Mouse (Mus musculus) limb, embryonic 14.5 days (tissue): Measurements from ENCODE around the gene AW209491. TPM values are rescaled to one million over a fixed set of nuclear protein-coding genes. Genes with fewer than 3 reads are reported as not detected.
A peak's percentile ranks its signal among the peaks of the same experiment; 100 is the strongest.

Source experiments
- ATAC-seq: fragments of 200-750 bp; cut with Nextera tagmentation; 2 replicates; pipeline ENCODE4 v1.8.0; 2017; ENCODE audit warnings: low read depth, moderate number of reproducible peaks, moderate TSS enrichment; ENCODE audit not compliant: low FRiP score
- DNase-seq: peaks from one replicate; pipeline ENCODE4 v3.0.0-alpha.2; 2015; ENCODE audit warnings: low spot score
- H3K27ac ChIP-seq: fragments of 300-500 bp; sonication (generic); replicated peaks from 2 replicates; pipeline ENCODE4 v1.5.1; 2014; ENCODE audit warnings: low read depth, mild to moderate bottlenecking, low read length, moderate library complexity, mixed read lengths
- H3K27me3 ChIP-seq: fragments of 300-500 bp; sonication (generic); 2 replicates; pipeline ENCODE4 v1.6.1; 2014; ENCODE audit warnings: low read length, mixed read lengths; ENCODE audit not compliant: control insufficient read depth, insufficient read depth
- H3K36me3 ChIP-seq: fragments of 300-500 bp; sonication (generic); 2 replicates; pipeline ENCODE4 v1.6.1; 2014; ENCODE audit warnings: mild to moderate bottlenecking, low read length, moderate library complexity, mixed read lengths; ENCODE audit not compliant: control insufficient read depth, insufficient read depth
- H3K4me1 ChIP-seq: fragments of 300-500 bp; sonication (generic); 2 replicates; pipeline ENCODE4 v1.6.1; 2014; ENCODE audit warnings: antibody characterized with exemption, low read length, mixed read lengths; ENCODE audit not compliant: control insufficient read depth, insufficient read depth
- H3K4me2 ChIP-seq: fragments of 300-500 bp; sonication (generic); replicated peaks from 2 replicates; pipeline ENCODE4 v1.6.1; 2014; ENCODE audit warnings: low read depth, mild to moderate bottlenecking, low read length, moderate library complexity; ENCODE audit not compliant: severe bottlenecking
- H3K4me3 ChIP-seq: fragments of 300-500 bp; sonication (generic); replicated peaks from 2 replicates; pipeline ENCODE4 v1.5.1; 2014; ENCODE audit warnings: low read length
- H3K9ac ChIP-seq: fragments of 300-500 bp; sonication (generic); 2 replicates; pipeline ENCODE4 v1.6.1; 2014; ENCODE audit warnings: mild to moderate bottlenecking, low read depth, low read length, moderate library complexity; ENCODE audit not compliant: severe bottlenecking
- H3K9me3 ChIP-seq: fragments of 300-500 bp; sonication (generic); 2 replicates; pipeline ENCODE4 v1.6.1; 2016; ENCODE audit warnings: low read length; ENCODE audit not compliant: control insufficient read depth
- POLR2A ChIP-seq: fragments of 200-500 bp; IDR thresholded peaks from 2 replicates; pipeline ENCODE4 v1.8.0; 2012; ENCODE audit warnings: inconsistent platforms, mild to moderate bottlenecking, moderate library complexity, borderline replicate concordance; ENCODE audit not compliant: insufficient read depth, insufficient read length; ENCODE audit errors: extremely low read depth
- WGBS: fragments of 180-500 bp; shearing (Covaris S2); extraction: QIAGEN DNeasy Blood & Tissue Kit; methylation state at CpG from one replicate; pipeline ENCODE4 v1.1.7; 2014; 5-methylcytosine and 5-hydroxymethylcytosine counted together
- polyA plus RNA-seq, 2 experiments: library from polyadenylated mRNA; depleted of rRNA in 1 of 2; stranded (reverse) in 1 of 2; unstranded in 1 of 2; fragments of >200 nt; fragmentation: Nextera tagmentation in 1 of 2; extraction: Ambion mirVana in 1 of 2; gene quantifications; 2 replicates each; pipeline versions ENCODE4 v1.2.1 to v1.2.3; 2012 to 2014

The AW209491 gene
- polyA plus RNA-seq (2012; rRNA removed) = 8.0 and 9.9 TPM in 2 replicates
- 24.8 and 27.2 TPM in 2 replicates for polyA plus RNA-seq (2014; fragmentation: Nextera tagmentation; extraction: Ambion mirVana)

DNA sequence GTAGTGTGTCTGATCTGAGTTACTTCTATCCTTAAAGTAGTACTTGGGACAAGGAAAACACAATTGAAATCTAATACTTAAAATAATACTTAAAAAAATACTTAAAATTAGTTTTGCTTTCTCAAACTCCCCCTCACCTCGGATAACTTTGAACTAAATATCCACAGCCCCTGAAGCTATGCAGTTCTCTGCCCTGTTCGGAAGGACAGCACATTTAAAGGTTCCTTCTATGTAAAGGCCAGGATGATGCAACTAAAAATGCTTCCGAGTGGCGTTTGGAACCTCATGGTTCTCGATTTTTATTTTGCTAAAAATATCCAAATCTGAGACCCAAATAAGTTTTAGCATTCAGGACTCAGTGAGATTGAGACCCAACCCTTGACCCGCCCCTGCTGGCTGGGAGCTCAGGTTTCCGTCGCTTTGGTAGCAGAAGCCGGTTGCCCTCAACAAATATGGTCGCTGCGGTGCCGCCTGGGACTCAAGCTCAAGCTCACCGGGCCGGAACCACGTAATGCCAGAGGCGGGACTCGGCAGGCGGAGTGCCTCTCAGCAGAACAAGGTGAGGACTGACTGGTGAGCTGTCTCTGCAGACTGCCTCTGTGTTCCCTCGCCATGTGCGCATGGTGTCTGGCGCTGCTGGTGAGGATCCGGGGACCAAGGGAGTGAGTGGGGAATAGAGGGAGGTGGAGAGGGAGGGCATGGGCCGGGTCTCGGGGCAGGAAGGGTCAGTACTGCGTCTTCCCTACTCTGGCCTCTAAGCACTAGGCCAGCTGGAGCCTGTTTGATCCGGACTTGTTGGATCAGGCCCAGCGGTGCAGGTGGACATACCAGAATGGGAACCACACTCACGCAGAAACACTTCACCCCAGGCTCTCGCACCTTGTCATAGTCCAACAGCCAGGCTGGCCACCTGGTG lies at the start of gene AW209491:
AW209491 (plus strand) TSS at position 429 of the 916 bp plus-strand sequence.
- ATAC-seq (peak; percentile 91), DNase-seq (peak; percentile 92)
- Histone ChIP-seq H3K9me3 (no peaks in the 10 kb centered on the region), H3K4me3 (peak within 1 kb of the TSS; percentile 60), H3K27ac (peak within 1 kb of the TSS; percentile 70), H3K36me3 (peaks cover 24% of the 10 kb centered on the region), H3K4me1 (peaks cover 4% of the 10 kb centered on the region; the same call in 1 of the 2 replicates), H3K9ac (peak within 1 kb of the TSS; percentile 69), H3K4me2 (peak within 1 kb of the TSS; percentile 62), H3K27me3 (no peaks in the 10 kb centered on the region)
- 1% methylated on average over 28 of the region's 29 CpGs for WGBS
- peak; percentile 84; the same call in 1 of the 2 replicates for TF ChIP-seq POLR2A

DNA sequence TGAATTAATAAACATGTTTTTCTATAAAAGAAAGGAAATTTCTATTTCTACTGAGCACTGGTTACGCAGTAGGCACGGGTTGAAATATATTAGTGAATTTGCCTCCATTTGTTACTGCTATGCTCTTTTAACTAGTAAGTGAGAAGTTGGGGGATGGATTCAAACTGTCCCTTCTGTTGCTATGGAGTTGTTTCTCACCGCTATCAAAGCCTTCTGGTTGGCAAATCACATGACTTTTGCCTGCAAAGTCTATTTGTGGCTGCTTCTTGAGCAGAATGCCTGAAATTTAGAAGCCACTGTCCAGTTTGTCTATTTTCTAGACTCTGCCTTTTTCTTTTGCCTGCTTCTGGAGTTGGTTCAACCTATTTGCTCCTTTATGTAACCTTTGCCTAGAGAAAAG lies 49.6 kb upstream of the AW209491 start:
- Histone ChIP-seq H3K36me3 (no peaks in the 10 kb centered on the region), H3K4me2 (no peak overlapping the region), H3K9me3 (no peaks in the 10 kb centered on the region), H3K9ac (no peak overlapping the region), H3K27ac (no peak overlapping the region), H3K4me1 (no peaks in the 10 kb centered on the region), H3K4me3 (no peak overlapping the region), H3K27me3 (no peaks in the 10 kb centered on the region)
- TF ChIP-seq POLR2A = no peak
- no peak for DNase-seq
- ATAC-seq = no peak
- 68% methylated on average over 3 of the region's 3 CpGs for WGBS

DNA sequence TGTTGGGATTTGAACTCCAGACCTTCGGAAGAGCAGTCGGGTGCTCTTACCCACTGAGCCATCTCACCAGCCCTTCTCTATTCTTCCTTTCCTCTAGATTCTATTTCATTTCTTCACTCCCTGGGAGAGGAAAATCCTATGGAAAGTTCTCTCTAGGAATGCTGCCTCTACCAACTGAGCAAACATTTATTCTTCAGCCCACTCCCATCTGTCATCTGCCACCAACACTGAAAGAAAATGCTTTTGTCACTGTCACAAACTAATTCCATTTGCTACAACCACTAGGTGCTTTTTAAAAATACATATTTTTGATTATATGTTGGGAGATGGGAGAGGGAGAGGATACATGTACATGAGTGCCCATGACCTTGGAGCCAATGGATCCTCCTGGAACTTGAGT lies 27.2 kb upstream of the AW209491 start:
- no peak overlapping the region for H3K4me2 ChIP-seq
- no peak overlapping the region for H3K27ac ChIP-seq
- H3K27me3 ChIP-seq = no peaks in the 10 kb centered on the region
- WGBS = 93% methylated on average over 2 of the region's 2 CpGs
- H3K4me3 ChIP-seq = no peak overlapping the region
- H3K9me3 ChIP-seq = no peaks in the 10 kb centered on the region
- H3K9ac ChIP-seq = no peak overlapping the region
- H3K4me1 ChIP-seq = no peaks in the 10 kb centered on the region
- no peak for DNase-seq
- ATAC-seq = no peak
- no peak for TF ChIP-seq POLR2A
- H3K36me3 ChIP-seq = no peaks in the 10 kb centered on the region

DNA sequence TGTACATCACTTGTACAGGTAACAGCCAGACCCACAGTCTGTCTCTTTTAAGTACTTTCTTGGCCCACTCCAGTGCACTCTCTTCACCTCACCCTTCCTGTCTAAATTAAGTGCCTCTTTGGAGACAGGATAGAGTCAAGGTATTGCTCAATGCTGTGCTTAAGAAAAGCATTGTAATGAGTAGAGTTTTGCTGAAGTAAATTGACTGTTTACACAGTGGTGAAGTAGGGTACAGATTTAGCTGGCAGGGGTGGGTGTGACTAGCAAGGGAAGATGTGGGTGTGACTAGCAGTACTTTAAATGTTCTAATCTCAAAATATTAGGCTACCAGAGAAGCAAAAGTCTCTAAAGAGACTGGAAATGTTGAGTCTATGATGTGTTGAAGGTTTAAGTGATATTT lies 22.3 kb upstream of the AW209491 start:
- Histone ChIP-seq H3K4me2 (no peak overlapping the region), H3K4me1 (peaks cover 3% of the 10 kb centered on the region; the same call in 1 of the 2 replicates), H3K9me3 (no peaks in the 10 kb centered on the region), H3K9ac (no peak overlapping the region), H3K27ac (no peak overlapping the region), H3K4me3 (no peak overlapping the region), H3K27me3 (no peaks in the 10 kb centered on the region), H3K36me3 (peaks cover 15% of the 10 kb centered on the region)
- ATAC-seq (no peak), DNase-seq (no peak)
- no peak for TF ChIP-seq POLR2A

DNA sequence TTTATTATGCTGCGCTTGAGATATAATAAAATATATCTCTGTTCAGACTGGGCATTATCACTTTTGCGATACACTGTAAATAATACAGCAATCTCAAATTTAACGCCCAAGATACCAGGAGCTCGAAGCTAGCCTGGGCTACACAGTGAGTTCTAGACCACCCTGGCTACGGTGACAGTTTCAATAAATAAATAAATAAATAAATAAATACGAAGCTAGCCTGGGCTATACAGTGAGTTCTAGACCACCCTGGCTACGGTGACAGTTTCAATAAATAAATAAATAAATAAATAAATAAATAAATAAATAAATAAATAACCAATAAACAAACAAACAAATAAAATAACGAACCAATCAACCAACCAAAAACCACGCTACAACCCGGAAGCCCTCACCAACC lies 17.5 kb upstream of the AW209491 start:
- DNase-seq = no peak
- Histone ChIP-seq H3K4me3 (peak overlapping the region; percentile 76), H3K27me3 (no peaks in the 10 kb centered on the region), H3K36me3 (peaks cover 28% of the 10 kb centered on the region), H3K27ac (no peak overlapping the region), H3K9me3 (no peaks in the 10 kb centered on the region), H3K4me1 (peaks cover 3% of the 10 kb centered on the region; the same call in 1 of the 2 replicates), H3K4me2 (peak overlapping the region; percentile 65), H3K9ac (peak overlapping the region; percentile 68)
- WGBS = 5% methylated on average over 10 of the region's 10 CpGs
- peak; percentile 20; the same call in 1 of the 2 replicates for ATAC-seq
- TF ChIP-seq POLR2A = no peak
